Mouse (Mus musculus) activated CD4-positive, CD25-positive, alpha-beta regulatory T cell, adult 9 weeks (primary cell): ENCODE data around the gene Fzd5. TPM values are rescaled to one million over a fixed set of nuclear protein-coding genes. Genes with fewer than 3 reads are reported as not detected.

Source experiments
- polyA plus RNA-seq: library from polyadenylated mRNA; unstranded; fragments of 100-300 nt; shearing (Covaris generic); gene quantifications from one replicate; pipeline ENCODE4 v1.2.1, GENCODE M21; 2017

Gene Fzd5
- 0.11 TPM for polyA plus RNA-seq

DNA sequence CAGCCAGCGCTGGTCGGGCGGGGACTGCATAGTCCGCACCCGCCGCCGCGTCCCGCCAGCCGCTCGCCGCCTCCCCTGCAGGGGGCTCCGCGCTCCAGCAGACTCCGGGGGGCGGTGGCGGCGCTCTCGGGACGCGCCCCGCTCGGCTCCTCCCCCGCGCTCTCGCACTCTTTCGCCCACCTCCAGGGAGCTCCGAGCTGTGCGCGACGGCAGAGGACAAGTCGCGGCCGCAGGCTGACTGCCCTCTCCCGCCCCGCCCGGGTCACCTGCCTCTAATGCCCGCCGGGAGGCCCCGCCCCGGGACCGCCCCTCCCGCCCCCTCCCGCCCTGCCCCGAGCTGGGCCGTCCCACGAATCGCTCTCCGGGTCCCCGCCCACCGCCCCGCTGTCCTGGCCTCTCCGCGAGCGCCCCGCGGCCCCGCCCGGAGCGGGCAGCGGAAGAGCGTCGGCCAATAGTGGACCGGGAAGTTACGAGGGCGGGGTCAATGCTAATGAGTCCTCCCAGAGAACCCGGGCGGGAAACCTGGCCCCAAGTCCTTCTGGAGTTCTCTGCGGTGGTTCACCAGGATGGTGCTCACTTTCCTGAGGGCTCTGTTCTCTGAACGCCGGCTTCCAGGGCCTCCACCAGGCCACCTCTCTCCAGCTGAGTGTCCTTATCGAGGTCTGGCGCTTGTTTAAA, at the start of gene Fzd5:
TSS of gene Fzd5 (minus strand) at position 250 of the 678 bp plus-strand sequence.

GRCm38 (mm10) chr1:64690213-64691013, 47.1 kb downstream of the Fzd5 start, which contains the start of gene Ccnyl1:
Gene Ccnyl1 (plus strand): TSS chr1:64690455.

Other genes starting within 250 kb of the Fzd5 start
- gene Creb1, start 205.1 kb downstream of the Fzd5 start, polyA plus RNA-seq: 105 TPM
- gene Mettl21a, start 120.5 kb downstream of the Fzd5 start, polyA plus RNA-seq: 28.3 TPM
- 0.43 TPM for gene Ccnyl1, start 47.3 kb downstream of the Fzd5 start, polyA plus RNA-seq
- 10.6 TPM for gene Plekhm3, start 219.1 kb upstream of the Fzd5 start, polyA plus RNA-seq